Mouse (Mus musculus) stomach, embryonic 14.5 days (tissue): ENCODE measurements at regions not wholly inside any gene's neighbourhood (a gene's known extent, or its start where the extent isn't known, plus 50 kb on each side); places are given as distances from the start of the nearest gene placed in this dataset.
A peak's percentile ranks its signal among the peaks of the same experiment; 100 is the strongest.

Experiments used
- ATAC-seq: fragments of 200-750 bp; cut with Nextera tagmentation; 2 replicates; pipeline ENCODE4 v1.8.0; 2017; ENCODE audit warnings: low read depth, moderate TSS enrichment; ENCODE audit not compliant: insufficient number of reproducible peaks, insufficient read depth, low FRiP score
- H3K27ac ChIP-seq: fragments of 300-500 bp; sonication (generic); 2 replicates; pipeline ENCODE4 v1.5.1; 2014; ENCODE audit warnings: mild to moderate bottlenecking, low read length, moderate library complexity, mixed read lengths
- H3K27me3 ChIP-seq: fragments of 300-500 bp; sonication (generic); 2 replicates; pipeline ENCODE4 v1.6.1; 2014; ENCODE audit warnings: low read length, control low read depth, mixed read lengths; ENCODE audit not compliant: control insufficient read depth, insufficient read depth
- H3K36me3 ChIP-seq: fragments of 300-500 bp; sonication (generic); 2 replicates; pipeline ENCODE4 v1.6.1; 2014; ENCODE audit warnings: mild to moderate bottlenecking, control low read depth, low read length, moderate library complexity, mixed read lengths; ENCODE audit not compliant: control insufficient read depth, insufficient read depth
- H3K4me1 ChIP-seq: fragments of 300-500 bp; sonication (generic); 2 replicates; pipeline ENCODE4 v1.6.1; 2014; ENCODE audit warnings: low read length, control low read depth, mixed read lengths; ENCODE audit not compliant: control insufficient read depth, insufficient read depth
- H3K4me2 ChIP-seq: fragments of 300-500 bp; sonication (generic); replicated peaks from 2 replicates; pipeline ENCODE4 v1.6.1; 2014; ENCODE audit warnings: low read depth, low read length, control low read depth
- H3K4me3 ChIP-seq: fragments of 300-500 bp; sonication (generic); 2 replicates; pipeline ENCODE4 v1.5.1; 2014; ENCODE audit warnings: low read depth, low read length, control low read depth
- H3K9ac ChIP-seq: fragments of 300-500 bp; sonication (generic); replicated peaks from 2 replicates; pipeline ENCODE4 v1.6.1; 2014; ENCODE audit warnings: low read depth, mild to moderate bottlenecking, control low read depth, low read length, moderate library complexity, mixed read lengths
- H3K9me3 ChIP-seq: fragments of 300-500 bp; sonication (generic); 2 replicates; pipeline ENCODE4 v1.6.1; 2016; ENCODE audit warnings: low read depth, low read length, control low read depth; ENCODE audit not compliant: control insufficient read depth
- WGBS: fragments of 180-500 bp; shearing (Covaris S2); extraction: QIAGEN DNeasy Blood & Tissue Kit; methylation state at CpG from one replicate; pipeline ENCODE4 v1.1.7; 2014; 5-methylcytosine and 5-hydroxymethylcytosine counted together

DNA sequence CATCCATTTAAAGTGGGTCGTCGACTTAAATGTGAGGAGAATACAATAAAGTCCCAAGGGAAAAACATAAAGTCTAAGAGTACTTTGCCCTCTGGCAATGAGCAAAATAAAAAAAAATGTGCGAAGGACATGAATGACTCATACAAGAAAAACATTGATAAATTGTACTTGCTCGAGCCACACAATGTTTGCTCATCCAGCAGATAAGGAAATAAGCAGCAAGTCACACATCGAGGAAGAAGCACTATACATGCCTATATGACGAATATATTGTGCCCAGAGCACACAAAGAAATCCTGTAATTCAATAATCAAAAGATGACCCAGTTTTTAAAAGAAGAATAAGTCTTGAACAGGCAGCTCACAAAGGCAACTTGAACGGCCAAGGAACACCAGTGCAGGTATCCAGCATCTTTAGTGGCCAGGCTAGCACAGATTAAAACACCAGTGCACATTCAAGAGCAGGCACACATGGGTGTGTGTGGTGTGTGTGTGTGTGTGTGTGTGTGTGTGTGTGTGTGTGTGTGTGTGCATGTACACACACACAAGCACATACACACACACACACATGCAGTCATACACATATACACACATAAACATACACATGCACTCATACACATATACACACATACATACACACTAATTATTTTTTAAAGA, 108.4 kb upstream of the Nr4a3 start:
- H3K4me2 ChIP-seq, result no peak overlapping the region
- no peaks in the 10 kb centered on the region for H3K27me3 ChIP-seq
- no peaks in the 10 kb centered on the region for H3K4me1 ChIP-seq
- ATAC-seq, result peak; percentile 67; the same call in 1 of the 2 replicates
- no peaks in the 10 kb centered on the region for H3K36me3 ChIP-seq
- H3K9me3 ChIP-seq, result no peaks in the 10 kb centered on the region
- WGBS, result 56% methylated on average over 7 of the region's 7 CpGs
- no peak overlapping the region for H3K9ac ChIP-seq
- no peak overlapping the region for H3K27ac ChIP-seq
- H3K4me3 ChIP-seq, result no peak overlapping the region

- Histone ChIP-seq H3K27ac (no peak overlapping the region), H3K4me3 (no peak overlapping the region), H3K9me3 (no peaks in the 10 kb centered on the region), H3K4me1 (no peaks in the 10 kb centered on the region), H3K9ac (no peak overlapping the region), H3K4me2 (no peak overlapping the region), H3K27me3 (no peaks in the 10 kb centered on the region), H3K36me3 (no peaks in the 10 kb centered on the region)
- ATAC-seq, result no peak
- 60% methylated on average over 16 of the region's 16 CpGs for WGBS
Observed at GRCm38 (mm10) chr4:47947869-47948573, 96.9 kb upstream of the Nr4a3 start.

- Histone ChIP-seq H3K4me1 (no peaks in the 10 kb centered on the region), H3K36me3 (no peaks in the 10 kb centered on the region), H3K4me2 (no peak overlapping the region), H3K27me3 (no peaks in the 10 kb centered on the region), H3K4me3 (no peak overlapping the region), H3K9me3 (no peaks in the 10 kb centered on the region), H3K27ac (no peak overlapping the region), H3K9ac (no peak overlapping the region)
- WGBS, result 49% methylated on average over 8 of the region's 8 CpGs
- no peak for ATAC-seq
Observed at GRCm38 (mm10) chr4:47948789-47949188, 96.2 kb upstream of the Nr4a3 start.

DNA sequence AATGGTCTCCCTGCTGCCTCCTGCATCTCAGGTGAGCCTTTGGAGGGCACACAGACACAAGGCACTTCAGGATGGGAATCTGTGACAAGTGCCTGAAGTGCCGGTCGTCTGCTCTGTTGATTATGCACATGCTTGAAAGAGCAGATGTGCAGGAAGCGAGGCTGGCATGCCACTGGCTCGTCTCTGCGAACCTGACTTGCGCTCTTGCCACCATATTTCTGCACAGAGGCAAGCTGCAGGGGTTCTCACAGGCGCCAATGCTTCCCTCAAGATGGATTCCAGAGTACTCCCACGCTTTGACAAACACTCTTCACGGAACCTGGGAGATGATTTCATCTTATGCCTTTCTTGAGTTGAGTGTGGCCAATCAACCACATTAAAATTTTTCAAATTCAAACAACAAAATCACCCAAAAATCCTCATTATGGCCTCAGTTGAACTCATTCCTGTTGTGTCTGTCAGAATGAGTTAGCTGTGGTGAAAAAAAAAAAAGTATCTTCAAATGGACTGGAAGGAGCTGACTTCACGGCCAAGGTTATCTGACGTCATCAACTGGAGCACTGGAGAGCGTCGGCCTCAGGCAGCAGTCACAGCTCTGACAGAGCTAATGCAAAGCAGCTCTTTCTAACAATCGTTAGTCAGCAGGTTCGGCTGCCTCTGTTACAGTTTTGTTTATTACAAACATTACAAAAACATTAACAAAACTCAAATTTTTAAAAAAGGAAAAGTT, 90.2 kb upstream of the Nr4a3 start:
- Histone ChIP-seq H3K4me3 (no peak overlapping the region), H3K9ac (no peak overlapping the region), H3K4me1 (no peaks in the 10 kb centered on the region), H3K9me3 (no peaks in the 10 kb centered on the region), H3K27ac (no peak overlapping the region), H3K36me3 (no peaks in the 10 kb centered on the region), H3K27me3 (no peaks in the 10 kb centered on the region), H3K4me2 (no peak overlapping the region)
- WGBS, result 61% methylated on average over 15 of the region's 15 CpGs
- no peak for ATAC-seq

GRCm38 (mm10) chr4:47964630-47965029, 80.3 kb upstream of the Nr4a3 start:
- Histone ChIP-seq H3K4me2 (no peak overlapping the region), H3K4me3 (no peak overlapping the region), H3K27ac (no peak overlapping the region), H3K9me3 (no peaks in the 10 kb centered on the region), H3K9ac (no peak overlapping the region), H3K4me1 (no peaks in the 10 kb centered on the region), H3K36me3 (no peaks in the 10 kb centered on the region), H3K27me3 (no peaks in the 10 kb centered on the region)
- ATAC-seq, result no peak
- WGBS, result 75% methylated on average over 4 of the region's 4 CpGs

DNA sequence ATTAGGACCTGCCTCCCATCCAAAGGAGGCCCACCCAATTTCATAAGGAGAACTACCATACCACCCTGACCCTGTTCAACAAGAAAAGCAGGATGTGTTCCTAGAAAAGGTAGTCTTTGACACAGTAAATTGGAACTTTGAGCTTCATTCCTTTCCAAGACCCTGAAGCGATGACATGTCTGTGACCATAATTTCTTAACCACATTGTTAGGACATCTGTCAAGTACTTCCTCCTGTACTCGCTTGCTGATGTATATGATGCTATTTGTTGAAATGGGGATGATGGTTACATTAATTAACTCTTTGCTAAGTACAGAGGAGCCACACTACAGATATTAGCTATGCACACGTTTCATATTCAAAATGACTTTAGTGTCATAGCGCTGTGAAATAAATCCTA, 73.1 kb upstream of the Nr4a3 start:
- no peak overlapping the region for H3K4me3 ChIP-seq
- no peaks in the 10 kb centered on the region for H3K27me3 ChIP-seq
- no peaks in the 10 kb centered on the region for H3K4me1 ChIP-seq
- H3K27ac ChIP-seq, result no peak overlapping the region
- no peaks in the 10 kb centered on the region for H3K36me3 ChIP-seq
- WGBS, result 83% methylated on average over 4 of the region's 4 CpGs
- no peaks in the 10 kb centered on the region for H3K9me3 ChIP-seq
- no peak overlapping the region for H3K9ac ChIP-seq
- no peak for ATAC-seq
- no peak overlapping the region for H3K4me2 ChIP-seq

- no peak for ATAC-seq
- H3K9me3 ChIP-seq, result no peaks in the 10 kb centered on the region
Observed at GRCm38 (mm10) chr4:47979579-47980313, 65.2 kb upstream of the Nr4a3 start.

More at GRCm38 (mm10) chr4:47979579-47980313, 65.2 kb upstream of the Nr4a3 start:
- Histone ChIP-seq H3K36me3 (no peaks in the 10 kb centered on the region), H3K4me1 (no peaks in the 10 kb centered on the region), H3K4me3 (no peak overlapping the region), H3K27me3 (no peaks in the 10 kb centered on the region), H3K9ac (no peak overlapping the region), H3K4me2 (no peak overlapping the region), H3K27ac (no peak overlapping the region)
- WGBS, result 57% methylated on average over 13 of the region's 13 CpGs
